Mouse (Mus musculus): Measurements from ENCODE around the gene Gm15319. TPM values are rescaled to one million over a fixed set of nuclear protein-coding genes. Genes with fewer than 3 reads are reported as not detected.
"Not testable (repeated sequence)": the region's sequence is repeated elsewhere in the genome, so short reads cannot be mapped to it uniquely, and the experiment has no call there.

The Gm15319 gene
- total RNA-seq, 1 experiment, result not detected

DNA sequence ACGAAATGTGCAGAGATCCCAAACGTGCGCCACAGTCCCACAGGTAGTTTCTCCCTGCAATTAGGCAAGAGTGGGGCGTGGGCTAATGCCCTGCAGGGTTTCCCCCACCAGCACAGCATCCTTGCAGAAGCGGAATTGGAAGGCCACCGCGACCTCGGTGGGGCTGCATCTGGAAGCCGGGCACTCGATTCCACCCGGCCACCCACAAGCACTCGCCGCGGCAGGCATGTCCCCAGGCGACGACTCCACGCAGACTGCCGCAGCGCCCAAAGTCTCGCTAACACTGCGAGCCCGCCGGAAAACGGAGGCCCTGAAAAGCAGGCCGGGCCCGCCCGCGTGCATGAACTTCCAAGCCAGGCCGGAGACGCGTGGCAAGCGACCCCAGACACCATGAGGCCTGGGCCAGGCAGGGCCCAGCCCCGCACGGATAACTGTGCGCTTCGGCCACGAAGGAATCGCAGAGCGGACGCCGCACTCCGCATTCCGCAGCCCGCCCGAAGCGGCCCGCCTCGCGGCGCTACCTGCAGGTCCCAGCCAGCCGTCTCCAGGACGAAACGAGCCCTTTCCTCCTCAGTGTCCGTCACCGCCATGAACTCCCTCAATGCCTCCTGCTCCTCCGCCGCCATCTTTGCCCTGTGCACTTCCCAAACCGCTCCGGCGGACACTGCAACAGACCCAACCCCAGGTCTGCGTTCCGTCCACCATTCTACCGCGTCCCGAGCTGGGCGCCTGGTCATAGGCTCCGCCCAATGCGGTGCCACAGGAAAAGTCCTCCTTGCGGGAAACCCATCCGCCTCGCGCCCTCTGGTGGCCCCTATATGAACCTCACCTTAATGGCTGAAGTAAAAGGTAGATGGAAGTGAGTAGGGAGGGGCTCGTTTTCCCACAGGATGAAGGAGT is 66.0 kb downstream of the Gm15319 start:
- in situ Hi-C loops (cut with MboI; ENCODE audit: low sequenced_read_pairs in 2 of 2, unreplicated experiment in 2 of 2); H3K4me1 ChIP-seq (ENCODE audit: control insufficient read depth in 2 of 2, insufficient read depth in 2 of 2, low read length in 2 of 2, poor library complexity in 1 of 2); H3K9me3 ChIP-seq (ENCODE audit: control insufficient read depth, insufficient read depth, low read depth, low read length); H3K36me3 ChIP-seq (ENCODE audit: control insufficient read depth, insufficient read depth, low read length, poor library complexity, severe bottlenecking): not testable (repeated sequence)
- TF ChIP-seq HCFC1 (IDR thresholded peaks at IDR 0.05; ENCODE audit: borderline replicate concordance, insufficient read depth, low read length), result peak; percentile 76
- 0 out of 2 replicates have a peak, but pooled peaks have one; percentile 34 for TF ChIP-seq CHD2 (IDR thresholded peaks at IDR 0.05; ENCODE audit: low read depth, low read length)
- Histone ChIP-seq H3K4me3 (ENCODE audit: insufficient read depth in 1 of 2, low read depth in 1 of 2, low read length in 2 of 2, poor library complexity in 1 of 2, severe bottlenecking in 1 of 2) (peak overlapping the region; percentile 47 to 61), H3K27ac (ENCODE audit: insufficient read depth, low read depth, low read length, poor library complexity, severe bottlenecking) (peak overlapping the region; percentile 68), H3K9ac (ENCODE audit: insufficient read depth, low read depth, low read length, poor library complexity, severe bottlenecking) (peak overlapping the region; percentile 53)
- DNase-seq (ENCODE audit: low read depth, low spot score), result peak; percentile 77

DNA sequence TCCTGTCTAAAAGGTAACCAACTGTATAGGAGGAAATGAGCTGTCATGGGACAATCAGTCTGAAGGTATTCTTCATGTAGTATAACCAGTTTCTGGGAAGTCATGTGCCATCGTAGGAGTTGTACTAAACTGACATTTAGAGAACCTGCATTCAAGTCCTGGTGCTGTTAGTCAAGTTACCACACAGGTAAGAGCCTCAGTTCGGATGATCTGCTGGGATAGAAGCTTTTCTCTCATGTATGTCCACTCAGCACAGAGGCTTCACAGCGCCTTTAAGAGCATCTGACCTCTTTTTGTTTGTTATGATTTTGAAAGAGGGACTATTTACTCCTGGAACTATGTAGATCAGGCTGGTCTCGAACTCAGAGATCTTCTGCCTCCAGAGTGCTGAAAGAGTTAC is 67.1 kb downstream of the Gm15319 start:
- H3K4me1 ChIP-seq (ENCODE audit: control insufficient read depth in 2 of 2, insufficient read depth in 2 of 2, low read length in 2 of 2, poor library complexity in 1 of 2); H3K36me3 ChIP-seq (ENCODE audit: control insufficient read depth, insufficient read depth, low read length, poor library complexity, severe bottlenecking); H3K9ac ChIP-seq (ENCODE audit: insufficient read depth, low read depth, low read length, poor library complexity, severe bottlenecking); H3K9me3 ChIP-seq (ENCODE audit: control insufficient read depth, insufficient read depth, low read depth, low read length); H3K4me3 ChIP-seq (ENCODE audit: insufficient read depth in 1 of 2, low read depth in 1 of 2, low read length in 2 of 2, poor library complexity in 1 of 2, severe bottlenecking in 1 of 2); H3K27ac ChIP-seq (ENCODE audit: insufficient read depth, low read depth, low read length, poor library complexity, severe bottlenecking); in situ Hi-C loops (cut with MboI; ENCODE audit: low sequenced_read_pairs in 2 of 2, unreplicated experiment in 2 of 2); DNase-seq (ENCODE audit: low read depth, low spot score): not testable (repeated sequence)

DNA sequence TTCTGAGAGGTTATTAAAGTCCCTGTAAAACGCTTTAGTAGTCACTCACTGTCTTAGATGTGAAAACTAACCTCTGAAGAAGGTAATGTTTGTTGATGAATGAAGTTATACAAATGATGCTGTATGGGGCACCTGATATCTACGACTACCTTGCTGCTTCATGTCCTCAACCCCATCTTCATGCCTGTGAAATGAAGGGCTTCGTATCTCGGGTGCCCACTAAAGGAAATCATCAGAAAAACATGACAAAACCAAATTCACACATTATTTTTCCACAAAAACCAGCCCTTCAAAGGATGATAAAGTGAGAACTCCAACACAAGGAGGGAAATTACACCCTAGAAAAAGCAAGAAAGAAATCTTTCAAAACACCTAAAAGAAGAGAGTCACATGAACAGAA is 68.2 kb downstream of the Gm15319 start:
- H3K4me3 ChIP-seq (ENCODE audit: insufficient read depth in 1 of 2, low read depth in 1 of 2, low read length in 2 of 2, poor library complexity in 1 of 2, severe bottlenecking in 1 of 2); H3K9ac ChIP-seq (ENCODE audit: insufficient read depth, low read depth, low read length, poor library complexity, severe bottlenecking); in situ Hi-C loops (cut with MboI; ENCODE audit: low sequenced_read_pairs in 2 of 2, unreplicated experiment in 2 of 2); H3K9me3 ChIP-seq (ENCODE audit: control insufficient read depth, insufficient read depth, low read depth, low read length); DNase-seq (ENCODE audit: low read depth, low spot score); H3K4me1 ChIP-seq (ENCODE audit: control insufficient read depth in 2 of 2, insufficient read depth in 2 of 2, low read length in 2 of 2, poor library complexity in 1 of 2); H3K36me3 ChIP-seq (ENCODE audit: control insufficient read depth, insufficient read depth, low read length, poor library complexity, severe bottlenecking); H3K27ac ChIP-seq (ENCODE audit: insufficient read depth, low read depth, low read length, poor library complexity, severe bottlenecking): not testable (repeated sequence)

DNA sequence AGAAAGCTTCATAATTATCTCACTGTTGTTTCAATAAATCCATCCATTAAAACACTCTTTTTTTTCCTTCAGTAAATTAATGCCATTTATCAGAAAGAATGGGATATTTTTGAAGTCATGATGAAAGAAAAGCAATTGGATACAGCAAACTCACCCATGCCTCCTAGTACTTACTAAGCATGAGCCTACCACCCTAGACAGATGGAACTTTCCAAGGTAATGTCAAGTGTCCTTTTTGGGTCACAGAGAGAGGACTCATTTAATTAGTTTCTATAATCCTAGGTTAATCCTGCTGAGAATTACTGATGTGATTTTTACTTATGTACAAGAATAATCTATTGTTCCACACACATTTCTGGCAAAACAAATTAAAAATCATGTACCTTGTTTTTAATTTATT is 69.0 kb downstream of the Gm15319 start:
- in situ Hi-C loops (cut with MboI; ENCODE audit: low sequenced_read_pairs in 2 of 2, unreplicated experiment in 2 of 2); H3K9me3 ChIP-seq (ENCODE audit: control insufficient read depth, insufficient read depth, low read depth, low read length); DNase-seq (ENCODE audit: low read depth, low spot score); H3K36me3 ChIP-seq (ENCODE audit: control insufficient read depth, insufficient read depth, low read length, poor library complexity, severe bottlenecking); H3K4me1 ChIP-seq (ENCODE audit: control insufficient read depth in 2 of 2, insufficient read depth in 2 of 2, low read length in 2 of 2, poor library complexity in 1 of 2); H3K27ac ChIP-seq (ENCODE audit: insufficient read depth, low read depth, low read length, poor library complexity, severe bottlenecking); H3K4me3 ChIP-seq (ENCODE audit: insufficient read depth in 1 of 2, low read depth in 1 of 2, low read length in 2 of 2, poor library complexity in 1 of 2, severe bottlenecking in 1 of 2); H3K9ac ChIP-seq (ENCODE audit: insufficient read depth, low read depth, low read length, poor library complexity, severe bottlenecking): not testable (repeated sequence)

DNA sequence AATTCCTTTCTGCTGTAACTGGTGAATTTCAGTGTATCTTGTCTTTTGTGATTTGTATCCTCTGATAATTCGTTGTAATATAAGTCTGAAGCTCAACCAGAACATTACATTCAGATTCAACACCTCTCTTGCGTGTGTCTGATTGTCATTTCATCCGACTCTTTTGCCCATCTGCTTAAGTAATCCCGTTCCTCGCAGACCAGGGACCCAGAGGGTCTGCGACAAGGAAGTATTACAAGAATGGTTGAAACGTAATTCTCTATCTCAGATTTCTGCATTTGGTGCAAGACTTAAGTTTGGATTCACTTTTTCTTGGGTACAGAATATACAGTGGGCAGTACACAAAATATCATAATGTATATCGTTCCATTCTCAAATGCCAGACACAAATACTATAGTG is 73.0 kb downstream of the Gm15319 start:
- H3K9ac ChIP-seq (ENCODE audit: insufficient read depth, low read depth, low read length, poor library complexity, severe bottlenecking); H3K27ac ChIP-seq (ENCODE audit: insufficient read depth, low read depth, low read length, poor library complexity, severe bottlenecking); DNase-seq (ENCODE audit: low read depth, low spot score); H3K9me3 ChIP-seq (ENCODE audit: control insufficient read depth, insufficient read depth, low read depth, low read length); H3K36me3 ChIP-seq (ENCODE audit: control insufficient read depth, insufficient read depth, low read length, poor library complexity, severe bottlenecking); in situ Hi-C loops (cut with MboI; ENCODE audit: low sequenced_read_pairs in 2 of 2, unreplicated experiment in 2 of 2); H3K4me3 ChIP-seq (ENCODE audit: insufficient read depth in 1 of 2, low read depth in 1 of 2, low read length in 2 of 2, poor library complexity in 1 of 2, severe bottlenecking in 1 of 2); H3K4me1 ChIP-seq (ENCODE audit: control insufficient read depth in 2 of 2, insufficient read depth in 2 of 2, low read length in 2 of 2, poor library complexity in 1 of 2): not testable (repeated sequence)

DNA sequence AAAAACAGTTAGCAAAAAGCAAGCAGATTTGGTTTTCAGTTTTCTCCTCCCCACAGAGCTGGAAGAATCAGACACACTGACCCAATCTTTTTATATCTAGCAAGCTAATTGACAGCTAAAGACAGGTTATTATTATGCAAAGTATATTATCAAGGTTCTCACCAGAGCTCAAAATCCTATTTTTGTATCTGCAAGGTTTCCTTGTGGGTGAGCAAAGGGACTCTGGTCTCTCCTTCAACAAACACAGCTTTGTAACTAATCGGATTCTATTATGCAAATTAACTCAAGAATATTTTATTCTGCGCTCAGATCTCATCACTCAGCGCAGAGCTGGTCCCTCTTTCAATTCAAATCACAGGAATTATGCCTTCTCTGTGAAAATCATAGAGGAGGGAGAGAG is 74.1 kb downstream of the Gm15319 start:
- H3K4me3 ChIP-seq (ENCODE audit: insufficient read depth in 1 of 2, low read depth in 1 of 2, low read length in 2 of 2, poor library complexity in 1 of 2, severe bottlenecking in 1 of 2); H3K9me3 ChIP-seq (ENCODE audit: control insufficient read depth, insufficient read depth, low read depth, low read length); DNase-seq (ENCODE audit: low read depth, low spot score); H3K9ac ChIP-seq (ENCODE audit: insufficient read depth, low read depth, low read length, poor library complexity, severe bottlenecking); H3K4me1 ChIP-seq (ENCODE audit: control insufficient read depth in 2 of 2, insufficient read depth in 2 of 2, low read length in 2 of 2, poor library complexity in 1 of 2); H3K36me3 ChIP-seq (ENCODE audit: control insufficient read depth, insufficient read depth, low read length, poor library complexity, severe bottlenecking); H3K27ac ChIP-seq (ENCODE audit: insufficient read depth, low read depth, low read length, poor library complexity, severe bottlenecking); in situ Hi-C loops (cut with MboI; ENCODE audit: low sequenced_read_pairs in 2 of 2, unreplicated experiment in 2 of 2): not testable (repeated sequence)

DNA sequence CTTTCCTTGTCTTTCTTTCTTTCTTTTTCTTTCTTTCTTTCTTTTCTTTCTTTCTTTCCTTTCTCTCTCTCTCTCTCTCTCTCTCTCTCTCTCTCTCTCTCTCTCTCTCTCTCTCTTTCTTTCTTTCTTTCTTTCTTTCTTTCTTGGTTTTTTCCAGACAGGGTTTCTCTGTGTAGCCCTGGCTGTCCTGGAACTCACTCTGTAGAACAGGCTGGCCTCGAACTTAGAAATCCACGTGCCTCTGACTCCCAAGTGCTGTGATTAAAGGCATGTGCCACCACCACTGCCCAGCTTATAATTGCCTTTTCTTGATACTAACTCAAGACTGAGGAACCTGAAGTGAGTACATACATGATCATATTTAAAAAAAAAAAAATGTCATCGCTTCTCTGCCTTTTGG is 75.3 kb downstream of the Gm15319 start:
- H3K27ac ChIP-seq (ENCODE audit: insufficient read depth, low read depth, low read length, poor library complexity, severe bottlenecking); H3K9me3 ChIP-seq (ENCODE audit: control insufficient read depth, insufficient read depth, low read depth, low read length); in situ Hi-C loops (cut with MboI; ENCODE audit: low sequenced_read_pairs in 2 of 2, unreplicated experiment in 2 of 2); H3K4me1 ChIP-seq (ENCODE audit: control insufficient read depth in 2 of 2, insufficient read depth in 2 of 2, low read length in 2 of 2, poor library complexity in 1 of 2); H3K36me3 ChIP-seq (ENCODE audit: control insufficient read depth, insufficient read depth, low read length, poor library complexity, severe bottlenecking); H3K4me3 ChIP-seq (ENCODE audit: insufficient read depth in 1 of 2, low read depth in 1 of 2, low read length in 2 of 2, poor library complexity in 1 of 2, severe bottlenecking in 1 of 2); DNase-seq (ENCODE audit: low read depth, low spot score); H3K9ac ChIP-seq (ENCODE audit: insufficient read depth, low read depth, low read length, poor library complexity, severe bottlenecking): not testable (repeated sequence)
